Mouse (Mus musculus) kidney, adult 2 months (tissue): ENCODE results near the gene Fgf15.

Source experiments
- CTCF ChIP-seq: fragments of 200-500 bp; conservative IDR thresholded peaks from 2 replicates; pipeline ENCODE4 v1.5.1; 2011; ENCODE audit warnings: low read depth, mild to moderate bottlenecking, control low read depth, low read length, moderate library complexity, mixed read lengths; ENCODE audit not compliant: insufficient read depth, insufficient read length
- POLR2A ChIP-seq: fragments of 200-500 bp; IDR thresholded peaks from one replicate; pipeline ENCODE4 v1.6.1; 2011; ENCODE audit warnings: low read depth, low read length, control low read depth

DNA sequence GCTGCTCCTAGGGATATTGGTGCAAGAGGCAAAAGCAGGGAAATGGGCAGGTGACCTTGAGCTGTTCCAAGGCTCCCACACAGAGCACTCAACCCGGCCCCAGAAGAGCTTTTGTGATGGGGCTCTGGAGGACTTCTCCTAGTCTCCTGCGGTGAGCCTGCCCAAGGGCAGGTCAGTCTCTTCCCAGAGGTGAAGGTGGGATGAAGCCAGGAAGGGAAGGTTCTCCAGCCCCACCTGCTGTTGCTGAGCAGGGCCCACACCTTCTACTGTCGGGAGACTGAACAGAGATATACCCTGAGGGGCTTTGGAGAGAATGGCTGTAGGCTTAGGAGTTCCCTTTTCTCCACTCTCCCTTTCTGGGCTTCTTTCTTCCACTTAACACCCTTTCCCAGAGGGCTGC is 45.0 kb upstream of the Fgf15 start:
- no peak for TF ChIP-seq CTCF
- no peak for TF ChIP-seq POLR2A
